Mouse (Mus musculus) stomach, postnatal 0 days (tissue): ENCODE data around the gene Usp25. TPM values are rescaled to one million over a fixed set of nuclear protein-coding genes. Genes with fewer than 3 reads are reported as not detected.

Source experiments
- ATAC-seq: fragments of 200-750 bp; cut with Nextera tagmentation; 2 replicates; pipeline ENCODE4 v1.8.0; 2017; ENCODE audit not compliant: low FRiP score, low TSS enrichment
- DNase-seq: peaks from one replicate; pipeline ENCODE4 v3.0.0-alpha.2; 2016; ENCODE audit warnings: low spot score
- H3K27ac ChIP-seq: fragments of 300-500 bp; sonication (generic); replicated peaks from 2 replicates; pipeline ENCODE4 v1.5.1; 2014; ENCODE audit warnings: mild to moderate bottlenecking, control low read depth
- H3K27me3 ChIP-seq: fragments of 300-500 bp; sonication (generic); 2 replicates; pipeline ENCODE4 v1.6.1; 2014; ENCODE audit warnings: low read length; ENCODE audit not compliant: control insufficient read depth, insufficient read depth
- H3K36me3 ChIP-seq: fragments of 300-500 bp; sonication (generic); 2 replicates; pipeline ENCODE4 v1.6.1; 2014; ENCODE audit warnings: low read length, mixed read lengths; ENCODE audit not compliant: control insufficient read depth, insufficient read depth
- H3K4me1 ChIP-seq: fragments of 300-500 bp; sonication (generic); replicated peaks from 2 replicates; pipeline ENCODE4 v1.6.1; 2014; ENCODE audit warnings: antibody characterized with exemption; ENCODE audit not compliant: control insufficient read depth, insufficient read depth
- H3K4me2 ChIP-seq: fragments of 300-500 bp; sonication (generic); replicated peaks from 2 replicates; pipeline ENCODE4 v1.6.1; 2014; ENCODE audit warnings: low read depth, mild to moderate bottlenecking, control low read depth, moderate library complexity
- H3K4me3 ChIP-seq: fragments of 300-500 bp; sonication (generic); 2 replicates; pipeline ENCODE4 v1.5.1; 2014; ENCODE audit warnings: low read depth, low read length, control low read depth
- H3K9ac ChIP-seq: fragments of 300-500 bp; sonication (generic); 2 replicates; pipeline ENCODE4 v1.6.1; 2014; ENCODE audit warnings: mild to moderate bottlenecking, low read length, control low read depth, mixed read lengths
- H3K9me3 ChIP-seq: fragments of 300-500 bp; sonication (generic); 2 replicates; pipeline ENCODE4 v1.6.1; 2016; ENCODE audit warnings: low read length; ENCODE audit not compliant: control insufficient read depth
- CTCF ChIP-seq: IDR thresholded peaks from 2 replicates; pipeline ENCODE4 v1.5.1; 2016; ENCODE audit warnings: antibody characterized with exemption, low read depth, mild to moderate bottlenecking, moderate library complexity
- EP300 ChIP-seq: optimal IDR thresholded peaks from 2 replicates; pipeline ENCODE3; 2016; ENCODE audit warnings: antibody characterized with exemption
- WGBS: fragments of 180-500 bp; shearing (Covaris S2); extraction: QIAGEN DNeasy Blood & Tissue Kit; methylation state at CpG from one replicate; pipeline ENCODE4 v1.1.7; 2014; 5-methylcytosine and 5-hydroxymethylcytosine counted together
- polyA plus RNA-seq: library from polyadenylated mRNA; unstranded; fragments of >200 nt; fragmentation: Nextera tagmentation; extraction: Ambion mirVana; gene quantifications from 2 replicates; pipeline ENCODE4 v1.2.1, GENCODE M21; 2015

Gene Usp25
- polyA plus RNA-seq: 30.3 and 31.1 TPM in 2 replicates

DNA sequence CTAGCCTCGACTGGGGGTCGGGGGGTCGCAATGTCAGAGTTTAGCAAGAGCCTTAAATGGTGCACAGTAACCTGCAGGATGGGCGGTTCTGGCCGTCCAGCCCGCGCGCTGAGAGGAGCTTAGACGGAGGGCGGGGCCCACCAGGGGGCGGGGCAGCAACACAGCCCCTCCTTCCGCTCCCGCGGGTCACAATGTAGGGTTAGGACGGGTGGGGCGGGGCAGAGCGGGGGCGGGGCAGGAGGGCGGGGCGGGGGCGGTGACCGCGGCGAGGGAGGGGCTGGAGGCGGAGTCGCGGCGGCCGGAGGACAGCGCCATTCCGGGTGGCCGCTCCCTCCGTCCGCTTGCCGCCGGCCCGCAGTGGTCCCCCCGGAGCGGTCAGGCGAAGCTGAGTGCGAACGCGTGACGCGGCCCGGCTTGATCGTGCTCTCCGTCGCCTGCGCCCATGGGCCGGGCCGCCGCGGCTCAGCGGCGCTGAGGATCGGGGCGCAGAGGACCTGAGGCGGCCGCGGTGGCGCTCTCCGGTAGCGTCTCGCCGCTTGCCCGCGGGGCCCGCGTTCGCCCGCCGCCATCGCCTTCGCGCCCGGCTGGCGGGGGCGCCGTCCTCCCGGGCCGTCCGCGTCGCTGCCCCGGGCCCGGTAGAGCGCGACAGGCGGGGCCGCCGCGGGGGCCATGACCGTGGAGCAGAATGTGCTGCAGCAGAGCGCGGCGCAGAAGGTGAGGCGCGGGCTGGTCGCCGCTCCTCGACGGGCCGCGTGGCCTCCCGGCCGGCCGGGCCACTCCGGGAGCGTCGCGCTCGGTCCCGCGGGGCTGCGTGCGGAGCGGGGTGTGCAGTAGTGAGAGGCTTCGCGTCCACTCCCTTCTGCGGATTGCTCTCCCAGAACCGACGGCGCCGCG, at the start of gene Usp25:
Gene Usp25, plus strand, starts transcription at position 280 of the 894 bp plus-strand sequence.
- H3K27me3 ChIP-seq: no peaks in the 10 kb centered on the region
- WGBS: under 1% methylated on average over 84 of the region's 126 CpGs
- peak within 1 kb of the TSS; percentile 95 for H3K9ac ChIP-seq
- TF ChIP-seq EP300: no peak
- peak; percentile 37 for TF ChIP-seq CTCF
- peak within 1 kb of the TSS; percentile 78 for H3K4me2 ChIP-seq
- peak; percentile 96 for DNase-seq
- H3K9me3 ChIP-seq: no peaks in the 10 kb centered on the region
- peak; percentile 95 for ATAC-seq
- no peaks in the 10 kb centered on the region for H3K36me3 ChIP-seq
- peak within 1 kb of the TSS; percentile 94 for H3K4me3 ChIP-seq
- peak within 1 kb of the TSS; percentile 98 for H3K27ac ChIP-seq
- 0 out of 2 replicates have a peak, but pooled peaks cover 6% of the 10 kb centered on the region for H3K4me1 ChIP-seq

DNA sequence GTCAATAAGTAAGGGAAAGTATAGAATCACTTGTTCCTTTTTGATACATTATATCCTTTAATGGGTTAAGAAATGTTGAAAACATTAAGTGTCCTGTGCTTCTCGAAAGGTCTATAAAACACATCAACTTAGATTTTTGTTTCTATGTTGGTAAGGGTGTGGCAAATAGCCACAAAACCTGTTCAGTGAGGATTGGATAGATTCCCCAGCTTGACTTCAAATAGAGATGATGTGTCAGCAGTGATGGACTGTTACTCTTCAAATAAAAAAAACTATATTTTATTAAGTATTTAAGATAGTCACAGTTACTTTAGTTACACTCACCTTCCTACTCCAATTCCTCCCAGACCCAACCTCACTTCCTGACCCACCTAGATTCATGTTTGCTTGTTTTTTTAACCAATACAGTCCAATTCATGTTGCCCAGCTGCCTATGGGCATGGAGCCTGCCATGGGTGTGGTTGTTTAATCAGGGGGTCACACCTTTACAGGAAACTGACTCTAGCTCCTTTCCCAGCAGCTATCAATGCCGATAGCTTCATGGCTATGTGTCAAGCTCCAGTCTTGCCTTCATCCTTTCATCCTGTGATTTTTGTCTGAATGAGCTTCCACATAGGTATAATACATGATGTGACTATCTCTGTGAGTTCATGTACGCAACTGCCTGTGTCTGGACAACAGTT, 45.8 kb upstream of the Usp25 start:
- ATAC-seq: no peak

DNA sequence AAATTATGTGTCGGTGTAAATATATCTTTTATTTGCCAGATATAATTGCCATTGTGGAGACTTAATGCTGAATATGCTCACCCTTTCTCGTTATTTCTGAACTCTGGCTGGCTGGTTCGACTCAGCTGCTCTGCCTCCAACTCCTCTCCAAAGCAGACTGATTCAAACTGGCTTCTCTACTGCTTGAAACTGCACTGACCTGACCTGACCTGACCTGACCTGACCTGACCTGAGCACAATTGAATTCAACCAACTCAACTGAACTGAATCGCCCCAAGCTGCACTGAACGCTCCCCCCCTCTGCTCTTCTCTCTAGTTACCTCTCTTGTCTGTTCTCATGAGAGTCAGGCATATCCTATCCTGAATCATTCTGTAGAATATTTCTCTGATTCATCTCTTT, 42.3 kb upstream of the Usp25 start:
- WGBS: 56% methylated on average over 5 of the region's 5 CpGs
- no peak for TF ChIP-seq CTCF
- no peak for TF ChIP-seq EP300
- Histone ChIP-seq H3K27me3 (no peaks in the 10 kb centered on the region), H3K9me3 (no peaks in the 10 kb centered on the region), H3K4me2 (no peak overlapping the region), H3K36me3 (no peaks in the 10 kb centered on the region), H3K9ac (no peak overlapping the region), H3K4me3 (no peak overlapping the region), H3K4me1 (no peaks in the 10 kb centered on the region), H3K27ac (no peak overlapping the region)
- DNase-seq (no peak), ATAC-seq (no peak)

More for the DNA sequence above, 45.8 kb upstream of the Usp25 start:
- no peaks in the 10 kb centered on the region for H3K27me3 ChIP-seq
- H3K36me3 ChIP-seq: no peaks in the 10 kb centered on the region
- no peak overlapping the region for H3K4me2 ChIP-seq
- DNase-seq: no peak
- H3K9me3 ChIP-seq: no peaks in the 10 kb centered on the region
- no peak overlapping the region for H3K27ac ChIP-seq
- 66% methylated on average over 3 of the region's 3 CpGs for WGBS
- TF ChIP-seq EP300 (peak; percentile 26), CTCF (no peak)
- no peak overlapping the region for H3K9ac ChIP-seq
- no peak overlapping the region for H3K4me3 ChIP-seq
- no peaks in the 10 kb centered on the region for H3K4me1 ChIP-seq

DNA sequence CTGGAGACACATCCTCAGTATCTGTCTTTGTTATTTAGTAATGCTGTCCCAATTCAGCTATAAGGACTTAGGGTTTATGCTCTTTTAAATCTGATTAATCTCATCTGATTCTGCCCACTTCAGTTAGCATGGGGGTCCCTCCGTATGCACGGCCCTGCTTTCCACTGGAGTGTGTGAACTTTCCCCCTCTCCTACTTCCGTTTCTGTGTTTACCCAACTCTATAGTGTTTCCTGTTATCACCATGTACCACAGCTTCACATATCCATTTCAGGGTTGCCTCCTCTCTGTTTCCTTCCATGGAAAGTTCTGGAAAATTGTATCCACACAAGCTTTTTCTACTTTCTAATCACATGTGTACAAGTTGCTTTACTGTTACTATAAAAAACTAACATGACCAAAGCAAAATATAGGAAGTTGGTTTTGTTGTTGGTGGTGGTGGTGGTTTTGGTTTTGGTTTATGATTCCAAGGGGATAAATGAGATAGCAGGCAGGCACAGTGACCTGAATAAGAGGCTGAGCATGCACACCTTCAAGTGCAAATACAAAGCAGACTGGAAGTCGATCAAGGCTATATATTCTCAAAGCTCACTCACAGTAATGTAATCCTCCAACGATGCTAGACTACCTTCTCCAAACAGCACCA, 36.6 kb upstream of the Usp25 start:
- WGBS: 68% methylated on average over 5 of the region's 5 CpGs
- ATAC-seq (no peak), DNase-seq (no peak)
- no peak overlapping the region for H3K4me3 ChIP-seq
- H3K27ac ChIP-seq: no peak overlapping the region
- H3K4me1 ChIP-seq: no peaks in the 10 kb centered on the region
- H3K4me2 ChIP-seq: no peak overlapping the region
- no peaks in the 10 kb centered on the region for H3K27me3 ChIP-seq
- no peaks in the 10 kb centered on the region for H3K36me3 ChIP-seq
- no peak overlapping the region for H3K9ac ChIP-seq
- no peaks in the 10 kb centered on the region for H3K9me3 ChIP-seq
- no peak for TF ChIP-seq EP300
- no peak for TF ChIP-seq CTCF

DNA sequence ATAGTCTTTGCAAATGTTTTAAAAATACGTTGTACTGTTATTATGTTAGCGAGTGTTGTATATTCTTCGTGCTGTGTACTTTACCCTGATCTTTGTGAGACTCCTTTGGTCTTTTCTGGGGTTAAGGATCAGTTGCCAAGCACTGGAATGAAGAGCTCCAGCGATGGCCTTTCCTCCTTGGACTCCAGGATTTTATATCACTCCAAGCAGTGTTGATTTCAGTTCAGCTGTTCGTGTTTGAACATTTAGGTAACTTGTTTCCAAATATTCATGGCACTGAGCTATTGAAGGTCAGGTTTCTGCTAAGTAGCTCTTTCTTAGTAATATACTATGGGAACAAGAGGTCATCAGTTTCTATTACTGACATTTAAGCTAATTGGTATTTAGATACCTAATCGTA, 29.8 kb upstream of the Usp25 start:
- H3K9ac ChIP-seq: no peak overlapping the region
- H3K4me2 ChIP-seq: no peak overlapping the region
- H3K4me1 ChIP-seq: no peaks in the 10 kb centered on the region
- no peaks in the 10 kb centered on the region for H3K9me3 ChIP-seq
- DNase-seq (no peak), ATAC-seq (no peak)
- no peaks in the 10 kb centered on the region for H3K36me3 ChIP-seq
- H3K27me3 ChIP-seq: no peaks in the 10 kb centered on the region
- no peak overlapping the region for H3K27ac ChIP-seq
- no peak overlapping the region for H3K4me3 ChIP-seq
- 77% methylated on average over 6 of the region's 6 CpGs for WGBS
- TF ChIP-seq CTCF (no peak), EP300 (no peak)
